Mouse (Mus musculus): ENCODE data around the gene Ror2. TPM values are rescaled to one million over a fixed set of nuclear protein-coding genes. Genes with fewer than 3 reads are reported as not detected.

Ror2 gene
- total RNA-seq, 1 experiment from 2014 or later = not detected

GRCm38 (mm10) chr13:53278908-53279307, 7.0 kb downstream of the Ror2 start:
- ATAC-seq (replicated peaks; ENCODE audit: insufficient number of reproducible peaks, low FRiP score, low TSS enrichment, poor library complexity, severe bottlenecking) = no peak

GRCm38 (mm10) chr13:53276381-53276780, 9.5 kb downstream of the Ror2 start:
- ATAC-seq (replicated peaks; ENCODE audit: insufficient number of reproducible peaks, low FRiP score, low TSS enrichment, poor library complexity, severe bottlenecking) = no peak

- no peak for ATAC-seq (replicated peaks; ENCODE audit: insufficient number of reproducible peaks, low FRiP score, low TSS enrichment, poor library complexity, severe bottlenecking)
These were observed 10.1 kb downstream of the Ror2 start for GRCm38 (mm10) chr13:53275778-53276177.

- ATAC-seq (replicated peaks; ENCODE audit: insufficient number of reproducible peaks, low FRiP score, low TSS enrichment, poor library complexity, severe bottlenecking) = no peak
These were observed 11.2 kb downstream of the Ror2 start for GRCm38 (mm10) chr13:53274771-53275170.

GRCm38 (mm10) chr13:53271595-53271994, 14.3 kb downstream of the Ror2 start:
- ATAC-seq (replicated peaks; ENCODE audit: insufficient number of reproducible peaks, low FRiP score, low TSS enrichment, poor library complexity, severe bottlenecking) = no peak

GRCm38 (mm10) chr13:53270549-53270948, 15.4 kb downstream of the Ror2 start:
- ATAC-seq (replicated peaks; ENCODE audit: insufficient number of reproducible peaks, low FRiP score, low TSS enrichment, poor library complexity, severe bottlenecking) = no peak

GRCm38 (mm10) chr13:53268541-53268940, 17.4 kb downstream of the Ror2 start:
- ATAC-seq (replicated peaks; ENCODE audit: insufficient number of reproducible peaks, low FRiP score, low TSS enrichment, poor library complexity, severe bottlenecking) = no peak

GRCm38 (mm10) chr13:53267849-53268248, 18.1 kb downstream of the Ror2 start:
- ATAC-seq (replicated peaks; ENCODE audit: insufficient number of reproducible peaks, low FRiP score, low TSS enrichment, poor library complexity, severe bottlenecking) = no peak

- no peak for ATAC-seq (replicated peaks; ENCODE audit: insufficient number of reproducible peaks, low FRiP score, low TSS enrichment, poor library complexity, severe bottlenecking)
These were observed 18.8 kb downstream of the Ror2 start for GRCm38 (mm10) chr13:53267155-53267554.

- no peak for ATAC-seq (replicated peaks; ENCODE audit: insufficient number of reproducible peaks, low FRiP score, low TSS enrichment, poor library complexity, severe bottlenecking)
These were observed 19.4 kb downstream of the Ror2 start for GRCm38 (mm10) chr13:53266543-53266951.

- ATAC-seq (replicated peaks; ENCODE audit: insufficient number of reproducible peaks, low FRiP score, low TSS enrichment, poor library complexity, severe bottlenecking) = no peak
These were observed 21.0 kb downstream of the Ror2 start for GRCm38 (mm10) chr13:53264896-53265295.

- ATAC-seq (replicated peaks; ENCODE audit: insufficient number of reproducible peaks, low FRiP score, low TSS enrichment, poor library complexity, severe bottlenecking) = no peak
These were observed 23.2 kb downstream of the Ror2 start for GRCm38 (mm10) chr13:53262509-53263250.

GRCm38 (mm10) chr13:53261106-53261771, 24.7 kb downstream of the Ror2 start:
- no peak for ATAC-seq (replicated peaks; ENCODE audit: insufficient number of reproducible peaks, low FRiP score, low TSS enrichment, poor library complexity, severe bottlenecking)

GRCm38 (mm10) chr13:53258943-53259342, 27.0 kb downstream of the Ror2 start:
- no peak for ATAC-seq (replicated peaks; ENCODE audit: insufficient number of reproducible peaks, low FRiP score, low TSS enrichment, poor library complexity, severe bottlenecking)

GRCm38 (mm10) chr13:53258497-53258896, 27.4 kb downstream of the Ror2 start:
- no peak for ATAC-seq (replicated peaks; ENCODE audit: insufficient number of reproducible peaks, low FRiP score, low TSS enrichment, poor library complexity, severe bottlenecking)

GRCm38 (mm10) chr13:53253255-53253654, 32.7 kb downstream of the Ror2 start:
- no peak for ATAC-seq (replicated peaks; ENCODE audit: insufficient number of reproducible peaks, low FRiP score, low TSS enrichment, poor library complexity, severe bottlenecking)

- ATAC-seq (replicated peaks; ENCODE audit: insufficient number of reproducible peaks, low FRiP score, low TSS enrichment, poor library complexity, severe bottlenecking) = no peak
These were observed 37.1 kb downstream of the Ror2 start for GRCm38 (mm10) chr13:53248586-53249401.

GRCm38 (mm10) chr13:53248080-53248479, 37.8 kb downstream of the Ror2 start:
- ATAC-seq (replicated peaks; ENCODE audit: insufficient number of reproducible peaks, low FRiP score, low TSS enrichment, poor library complexity, severe bottlenecking) = no peak

- no peak for ATAC-seq (replicated peaks; ENCODE audit: insufficient number of reproducible peaks, low FRiP score, low TSS enrichment, poor library complexity, severe bottlenecking)
These were observed 38.7 kb downstream of the Ror2 start for GRCm38 (mm10) chr13:53247175-53247574.

All from monocyte, adult 5-6 weeks (primary cell).